Mouse (Mus musculus) myocyte (in vitro differentiated cells): ENCODE results near the gene Kcnab1.

Experiments
- E2F4 ChIP-seq: IDR thresholded peaks from one replicate; pipeline ENCODE4 v1.6.1; 2011; ENCODE audit warnings: mild to moderate bottlenecking, control low read depth, moderate library complexity; ENCODE audit not compliant: insufficient read depth
- MAX ChIP-seq: IDR thresholded peaks from one replicate; pipeline ENCODE4 v1.6.1; 2011; ENCODE audit warnings: low read depth, mild to moderate bottlenecking, control low read depth
- MYOD1 ChIP-seq, 3 experiments: IDR thresholded peaks; one replicate each; pipeline ENCODE4 v1.6.1; 2011; ENCODE audit warnings: control low read depth in 2 of 3, low read depth in 2 of 3, mild to moderate bottlenecking in 2 of 3, moderate library complexity in 1 of 3; ENCODE audit not compliant: insufficient read length in 2 of 3, control insufficient read depth in 1 of 3
- POLR2A ChIP-seq: IDR thresholded peaks from one replicate; pipeline ENCODE4 v1.6.1; 2011; ENCODE audit warnings: low read depth, mild to moderate bottlenecking, control low read depth, moderate library complexity; ENCODE audit not compliant: insufficient read length
- POLR2AphosphoS2 ChIP-seq: IDR thresholded peaks from one replicate; pipeline ENCODE4 v1.6.1; 2011; ENCODE audit warnings: low read depth, control low read depth; ENCODE audit not compliant: insufficient read length
- REST ChIP-seq: IDR thresholded peaks from one replicate; pipeline ENCODE4 v1.6.1; 2011; ENCODE audit warnings: mild to moderate bottlenecking, control low read depth, moderate library complexity; ENCODE audit not compliant: insufficient read depth, insufficient read length
- TCF12 ChIP-seq: IDR thresholded peaks from one replicate; pipeline ENCODE4 v1.6.1; 2011; ENCODE audit warnings: mild to moderate bottlenecking, control low read depth; ENCODE audit not compliant: poor library complexity, insufficient read depth, severe bottlenecking
- USF1 ChIP-seq: IDR thresholded peaks from one replicate; pipeline ENCODE4 v1.6.1; 2011; ENCODE audit warnings: low read depth, mild to moderate bottlenecking, control low read depth, moderate library complexity

DNA sequence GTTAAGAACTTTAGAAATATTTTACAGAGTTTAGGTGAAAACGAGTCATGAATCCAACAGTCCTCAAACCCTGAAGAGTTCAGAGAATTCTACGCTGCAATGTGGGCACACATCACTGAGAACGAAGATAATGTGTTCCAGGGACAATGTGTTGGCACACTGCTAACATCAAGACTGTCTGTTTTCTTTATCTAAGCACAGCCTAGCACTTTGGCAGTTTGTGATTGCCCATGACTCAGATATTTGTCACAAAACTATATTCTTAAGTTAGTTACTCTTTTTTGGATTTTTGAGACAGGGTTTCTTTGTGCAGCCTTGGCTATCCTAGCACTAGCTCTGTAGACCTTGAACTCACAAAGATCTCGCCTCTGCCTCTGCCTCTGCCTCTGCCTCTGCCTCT is 151.3 kb downstream of the Kcnab1 start:
- TF ChIP-seq POLR2A: no peak
- no peak for TF ChIP-seq MAX
- TF ChIP-seq TCF12: no peak
- TF ChIP-seq E2F4: no peak
- TF ChIP-seq POLR2AphosphoS2: no peak
- TF ChIP-seq USF1: no peak
- TF ChIP-seq REST: no peak
- TF ChIP-seq MYOD1 (IDR thresholded peaks at IDR 0.05; ENCODE audit: control insufficient read depth in 1 of 3, insufficient read length in 2 of 3, low read depth in 2 of 3): no peak
